Mouse (Mus musculus): ENCODE results near the gene Mustn1. TPM values are rescaled to one million over a fixed set of nuclear protein-coding genes. Genes with fewer than 3 reads are reported as not detected.
A peak's percentile ranks its signal among the peaks of the same experiment; 100 is the strongest.

The Mustn1 gene
- 1.9 and 2.4 TPM in 2 replicates for polyA plus RNA-seq (2012; rRNA removed)

- TF ChIP-seq CTCF (IDR thresholded peaks at IDR 0.05; ENCODE audit: borderline replicate concordance, insufficient read depth, low read depth, low read length): no peak
- TF ChIP-seq POLR2A (IDR thresholded peaks at IDR 0.05; ENCODE audit: borderline replicate concordance, insufficient read depth, low read length): no peak
- Histone ChIP-seq H3K4me1 (ENCODE audit: control insufficient read depth, insufficient read depth, low read length) (peaks cover 19% of the 10 kb centered on the region), H3K27me3 (ENCODE audit: control insufficient read depth, insufficient read depth, low read length) (no peaks in the 10 kb centered on the region), H3K27ac (ENCODE audit: insufficient read depth, low read length) (no peak within 1 kb of the TSS), H3K4me3 (replicated peaks; ENCODE audit: insufficient read depth, low read depth, low read length) (no peak within 1 kb of the TSS)
- DNase-seq: no peak
- WGBS: 17% methylated on average over 11 of the region's 11 CpGs
Observed at GRCm38 (mm10) chr14:30878958-30879571, at the start of gene Mustn1. Gene Mustn1 (plus strand): TSS chr14:30879200.

- no peaks in the 10 kb centered on the region for H3K27me3 ChIP-seq (ENCODE audit: control insufficient read depth, insufficient read depth, low read length)
- WGBS: 86% methylated on average over 14 of the region's 14 CpGs
Observed at GRCm38 (mm10) chr14:30837416-30837996, 41.5 kb upstream of the Mustn1 start.

GRCm38 (mm10) chr14:30843701-30844100, 35.3 kb upstream of the Mustn1 start:
- no peak for TF ChIP-seq POLR2A (IDR thresholded peaks at IDR 0.05; ENCODE audit: borderline replicate concordance, insufficient read depth, low read length)
- TF ChIP-seq CTCF (IDR thresholded peaks at IDR 0.05; ENCODE audit: borderline replicate concordance, insufficient read depth, low read depth, low read length): no peak
- H3K4me3 ChIP-seq (replicated peaks; ENCODE audit: insufficient read depth, low read depth, low read length): no peak overlapping the region
- no peak for DNase-seq
- H3K4me1 ChIP-seq (ENCODE audit: control insufficient read depth, insufficient read depth, low read length): no peaks in the 10 kb centered on the region; the same call in 1 of the 2 replicates
- 75% methylated on average over 3 of the region's 3 CpGs for WGBS
- no peaks in the 10 kb centered on the region for H3K27me3 ChIP-seq (ENCODE audit: control insufficient read depth, insufficient read depth, low read length)
- no peak overlapping the region for H3K27ac ChIP-seq (ENCODE audit: insufficient read depth, low read length)

More at GRCm38 (mm10) chr14:30837416-30837996, 41.5 kb upstream of the Mustn1 start:
- DNase-seq: peak in 1 of 2 experiments; percentile 3
- Histone ChIP-seq H3K4me1 (ENCODE audit: control insufficient read depth, insufficient read depth, low read length) (peaks cover 15% of the 10 kb centered on the region), H3K4me3 (replicated peaks; ENCODE audit: insufficient read depth, low read depth, low read length) (no peak overlapping the region), H3K27ac (ENCODE audit: insufficient read depth, low read length) (no peak overlapping the region)
- TF ChIP-seq POLR2A (IDR thresholded peaks at IDR 0.05; ENCODE audit: borderline replicate concordance, insufficient read depth, low read length): no peak
- no peak for TF ChIP-seq CTCF (IDR thresholded peaks at IDR 0.05; ENCODE audit: borderline replicate concordance, insufficient read depth, low read depth, low read length)

- 87% methylated on average over 5 of the region's 5 CpGs for WGBS
Observed at GRCm38 (mm10) chr14:30850504-30850903, 28.5 kb upstream of the Mustn1 start.

GRCm38 (mm10) chr14:30852325-30852724, 26.7 kb upstream of the Mustn1 start:
- H3K4me1 ChIP-seq (ENCODE audit: control insufficient read depth, insufficient read depth, low read length): peaks cover 17% of the 10 kb centered on the region
- TF ChIP-seq POLR2A (IDR thresholded peaks at IDR 0.05; ENCODE audit: borderline replicate concordance, insufficient read depth, low read length) (no peak), CTCF (IDR thresholded peaks at IDR 0.05; ENCODE audit: borderline replicate concordance, insufficient read depth, low read depth, low read length) (no peak)
- no peaks in the 10 kb centered on the region for H3K27me3 ChIP-seq (ENCODE audit: control insufficient read depth, insufficient read depth, low read length)
- H3K27ac ChIP-seq (ENCODE audit: insufficient read depth, low read length): no peak overlapping the region
- H3K4me3 ChIP-seq (replicated peaks; ENCODE audit: insufficient read depth, low read depth, low read length): no peak overlapping the region
- WGBS: 76% methylated on average over 5 of the region's 5 CpGs
- DNase-seq: no peak

More at GRCm38 (mm10) chr14:30850504-30850903, 28.5 kb upstream of the Mustn1 start:
- Histone ChIP-seq H3K27ac (ENCODE audit: insufficient read depth, low read length) (no peak overlapping the region), H3K27me3 (ENCODE audit: control insufficient read depth, insufficient read depth, low read length) (no peaks in the 10 kb centered on the region), H3K4me3 (replicated peaks; ENCODE audit: insufficient read depth, low read depth, low read length) (no peak overlapping the region), H3K4me1 (ENCODE audit: control insufficient read depth, insufficient read depth, low read length) (peaks cover 10% of the 10 kb centered on the region)
- no peak for TF ChIP-seq POLR2A (IDR thresholded peaks at IDR 0.05; ENCODE audit: borderline replicate concordance, insufficient read depth, low read length)
- no peak for TF ChIP-seq CTCF (IDR thresholded peaks at IDR 0.05; ENCODE audit: borderline replicate concordance, insufficient read depth, low read depth, low read length)
- DNase-seq: no peak

GRCm38 (mm10) chr14:30855316-30855715, 23.7 kb upstream of the Mustn1 start:
- 21% methylated on average over 3 of the region's 3 CpGs for whole genome bisulfite sequencing
- H3K4me1 ChIP-seq (ENCODE audit: control insufficient read depth, insufficient read depth, low read length): peaks cover 17% of the 10 kb centered on the region
- H3K27ac ChIP-seq (ENCODE audit: insufficient read depth, low read length): peak overlapping the region; percentile 71
- no peaks in the 10 kb centered on the region for H3K27me3 ChIP-seq (ENCODE audit: control insufficient read depth, insufficient read depth, low read length)
- TF ChIP-seq CTCF (IDR thresholded peaks at IDR 0.05; ENCODE audit: borderline replicate concordance, insufficient read depth, low read depth, low read length): no peak
- no peak for TF ChIP-seq POLR2A (IDR thresholded peaks at IDR 0.05; ENCODE audit: borderline replicate concordance, insufficient read depth, low read length)
- DNase-seq: peak; percentile 53 to 73
- no peak overlapping the region for H3K4me3 ChIP-seq (replicated peaks; ENCODE audit: insufficient read depth, low read depth, low read length)

GRCm38 (mm10) chr14:30856885-30857507, 22.0 kb upstream of the Mustn1 start:
- Histone ChIP-seq H3K27me3 (ENCODE audit: control insufficient read depth, insufficient read depth, low read length) (no peaks in the 10 kb centered on the region), H3K27ac (ENCODE audit: insufficient read depth, low read length) (peak overlapping the region; percentile 78), H3K4me3 (replicated peaks; ENCODE audit: insufficient read depth, low read depth, low read length) (no peak overlapping the region), H3K4me1 (ENCODE audit: control insufficient read depth, insufficient read depth, low read length) (peaks cover 24% of the 10 kb centered on the region)
- WGBS: 39% methylated on average over 10 of the region's 10 CpGs
- TF ChIP-seq POLR2A (IDR thresholded peaks at IDR 0.05; ENCODE audit: borderline replicate concordance, insufficient read depth, low read length) (no peak), CTCF (IDR thresholded peaks at IDR 0.05; ENCODE audit: borderline replicate concordance, insufficient read depth, low read depth, low read length) (no peak)
- DNase-seq: peak; percentile 60 to 81
